Mouse (Mus musculus) midbrain, embryonic 10.5 days (tissue): ENCODE measurements at regions not wholly inside any gene's neighbourhood (a gene's known extent, or its start where the extent isn't known, plus 50 kb on each side); places are given as distances from the start of the nearest gene placed in this dataset.

Experiments
- DNase-seq: peaks from one replicate; pipeline ENCODE4 v3.0.0-alpha.2; 2017; ENCODE audit warnings: low spot score
- H3K27ac ChIP-seq: fragments of 300-500 bp; sonication (generic); replicated peaks from 2 replicates; pipeline ENCODE4 v1.5.1; 2016; ENCODE audit warnings: mild to moderate bottlenecking
- H3K27me3 ChIP-seq: fragments of 300-500 bp; sonication (generic); 2 replicates; pipeline ENCODE4 v1.6.1; 2016; ENCODE audit warnings: low read depth, mild to moderate bottlenecking; ENCODE audit not compliant: poor library complexity, severe bottlenecking
- H3K36me3 ChIP-seq: fragments of 300-500 bp; sonication (generic); 2 replicates; pipeline ENCODE4 v1.6.1; 2016; ENCODE audit warnings: mild to moderate bottlenecking, moderate library complexity
- H3K4me1 ChIP-seq: fragments of 300-500 bp; sonication (generic); 2 replicates; pipeline ENCODE4 v1.6.1; 2016
- H3K4me3 ChIP-seq: fragments of 300-500 bp; sonication (generic); 2 replicates; pipeline ENCODE4 v1.5.1; 2016; ENCODE audit warnings: mild to moderate bottlenecking, moderate library complexity
- H3K9me3 ChIP-seq: fragments of 300-500 bp; sonication (generic); replicated peaks from 2 replicates; pipeline ENCODE4 v1.6.1; 2016; ENCODE audit warnings: mild to moderate bottlenecking
- WGBS: fragments of 180-500 bp; shearing (Covaris S2); methylation state at CpG from one replicate; pipeline ENCODE4 v1.1.7; 2016; 5-methylcytosine and 5-hydroxymethylcytosine counted together

- DNase-seq, result no peak
- Histone ChIP-seq H3K27me3 (no peaks in the 10 kb centered on the region), H3K9me3 (no peaks in the 10 kb centered on the region), H3K27ac (no peak overlapping the region), H3K36me3 (no peaks in the 10 kb centered on the region), H3K4me3 (no peak overlapping the region), H3K4me1 (no peaks in the 10 kb centered on the region)
- 92% methylated on average over 18 of the region's 18 CpGs for WGBS
Measured at GRCm38 (mm10) chr15:93733731-93734510, 138.2 kb upstream of the Prickle1 start.

- Histone ChIP-seq H3K4me3 (no peak overlapping the region), H3K36me3 (no peaks in the 10 kb centered on the region), H3K27ac (no peak overlapping the region), H3K27me3 (no peaks in the 10 kb centered on the region), H3K9me3 (no peaks in the 10 kb centered on the region), H3K4me1 (no peaks in the 10 kb centered on the region)
- WGBS, result 77% methylated on average over 5 of the region's 5 CpGs
- no peak for DNase-seq
Measured at GRCm38 (mm10) chr15:93732825-93733224, 137.1 kb upstream of the Prickle1 start.

- 72% methylated on average over 6 of the region's 6 CpGs for WGBS
- Histone ChIP-seq H3K27me3 (no peaks in the 10 kb centered on the region), H3K9me3 (no peaks in the 10 kb centered on the region), H3K27ac (no peak overlapping the region), H3K36me3 (no peaks in the 10 kb centered on the region), H3K4me3 (no peak overlapping the region), H3K4me1 (no peaks in the 10 kb centered on the region)
- no peak for DNase-seq
Measured at GRCm38 (mm10) chr15:93731161-93731560, 135.5 kb upstream of the Prickle1 start.

- WGBS, result 88% methylated on average over 4 of the region's 4 CpGs
- no peak for DNase-seq
- no peaks in the 10 kb centered on the region for H3K27me3 ChIP-seq
- H3K36me3 ChIP-seq, result no peaks in the 10 kb centered on the region
- H3K9me3 ChIP-seq, result no peaks in the 10 kb centered on the region
- H3K4me1 ChIP-seq, result no peaks in the 10 kb centered on the region
- no peak overlapping the region for H3K27ac ChIP-seq
- no peak overlapping the region for H3K4me3 ChIP-seq
Measured at GRCm38 (mm10) chr15:93715443-93715842, 119.8 kb upstream of the Prickle1 start.

GRCm38 (mm10) chr15:93713428-93713827, 117.7 kb upstream of the Prickle1 start:
- Histone ChIP-seq H3K9me3 (no peaks in the 10 kb centered on the region), H3K4me3 (no peak overlapping the region), H3K4me1 (no peaks in the 10 kb centered on the region), H3K27ac (no peak overlapping the region), H3K36me3 (no peaks in the 10 kb centered on the region), H3K27me3 (no peaks in the 10 kb centered on the region)
- WGBS, result 96% methylated on average over 7 of the region's 7 CpGs
- no peak for DNase-seq

GRCm38 (mm10) chr15:93712594-93712993, 116.9 kb upstream of the Prickle1 start:
- no peaks in the 10 kb centered on the region for H3K9me3 ChIP-seq
- no peak overlapping the region for H3K27ac ChIP-seq
- no peak for DNase-seq
- no peaks in the 10 kb centered on the region for H3K36me3 ChIP-seq
- H3K4me3 ChIP-seq, result no peak overlapping the region
- 82% methylated on average over 10 of the region's 10 CpGs for WGBS
- H3K27me3 ChIP-seq, result no peaks in the 10 kb centered on the region
- no peaks in the 10 kb centered on the region for H3K4me1 ChIP-seq

- Histone ChIP-seq H3K4me3 (no peak overlapping the region), H3K4me1 (no peaks in the 10 kb centered on the region), H3K9me3 (no peaks in the 10 kb centered on the region), H3K27ac (no peak overlapping the region), H3K36me3 (no peaks in the 10 kb centered on the region), H3K27me3 (no peaks in the 10 kb centered on the region)
- WGBS, result 90% methylated on average over 13 of the region's 13 CpGs
- no peak for DNase-seq
Measured at GRCm38 (mm10) chr15:93711150-93711784, 115.6 kb upstream of the Prickle1 start.

- DNase-seq, result no peak
- 93% methylated on average over 15 of the region's 15 CpGs for WGBS
- Histone ChIP-seq H3K36me3 (no peaks in the 10 kb centered on the region), H3K4me3 (no peak overlapping the region), H3K27me3 (no peaks in the 10 kb centered on the region), H3K4me1 (no peaks in the 10 kb centered on the region), H3K27ac (no peak overlapping the region), H3K9me3 (no peaks in the 10 kb centered on the region)
Measured at GRCm38 (mm10) chr15:93710493-93711149, 114.9 kb upstream of the Prickle1 start.

GRCm38 (mm10) chr15:93706366-93706930, 110.8 kb upstream of the Prickle1 start:
- Histone ChIP-seq H3K36me3 (no peaks in the 10 kb centered on the region), H3K9me3 (no peaks in the 10 kb centered on the region), H3K4me3 (no peak overlapping the region), H3K27me3 (no peaks in the 10 kb centered on the region), H3K4me1 (peaks cover under 1% of the 10 kb centered on the region), H3K27ac (no peak overlapping the region)
- WGBS, result 86% methylated on average over 11 of the region's 11 CpGs
- DNase-seq, result no peak

- Histone ChIP-seq H3K27ac (no peak overlapping the region), H3K9me3 (no peaks in the 10 kb centered on the region), H3K36me3 (no peaks in the 10 kb centered on the region), H3K4me3 (no peak overlapping the region), H3K4me1 (peaks cover 8% of the 10 kb centered on the region), H3K27me3 (no peaks in the 10 kb centered on the region)
- DNase-seq, result no peak
- 89% methylated on average over 4 of the region's 4 CpGs for WGBS
Measured at GRCm38 (mm10) chr15:93705651-93706050, 110.0 kb upstream of the Prickle1 start.

GRCm38 (mm10) chr15:93705109-93705508, 109.4 kb upstream of the Prickle1 start:
- H3K9me3 ChIP-seq, result no peaks in the 10 kb centered on the region
- H3K27ac ChIP-seq, result no peak overlapping the region
- H3K27me3 ChIP-seq, result no peaks in the 10 kb centered on the region
- no peak overlapping the region for H3K4me3 ChIP-seq
- H3K36me3 ChIP-seq, result no peaks in the 10 kb centered on the region
- DNase-seq, result no peak
- WGBS, result 94% methylated on average over 1 of the region's 1 CpGs
- H3K4me1 ChIP-seq, result peaks cover 14% of the 10 kb centered on the region

GRCm38 (mm10) chr15:93701017-93701416, 105.3 kb upstream of the Prickle1 start:
- H3K4me3 ChIP-seq, result no peak overlapping the region
- WGBS, result 52% methylated on average over 10 of the region's 10 CpGs
- H3K27me3 ChIP-seq, result no peaks in the 10 kb centered on the region
- no peaks in the 10 kb centered on the region for H3K9me3 ChIP-seq
- no peaks in the 10 kb centered on the region for H3K36me3 ChIP-seq
- DNase-seq, result peak; percentile 20
- H3K4me1 ChIP-seq, result peaks cover 26% of the 10 kb centered on the region
- H3K27ac ChIP-seq, result peak overlapping the region; percentile 19; the same call in 1 of the 2 replicates

GRCm38 (mm10) chr15:93699971-93700370, 104.3 kb upstream of the Prickle1 start:
- H3K27me3 ChIP-seq, result no peaks in the 10 kb centered on the region
- no peaks in the 10 kb centered on the region for H3K36me3 ChIP-seq
- H3K4me3 ChIP-seq, result no peak overlapping the region
- H3K9me3 ChIP-seq, result no peaks in the 10 kb centered on the region
- DNase-seq, result no peak
- H3K4me1 ChIP-seq, result peaks cover 26% of the 10 kb centered on the region
- 81% methylated on average over 9 of the region's 9 CpGs for WGBS
- no peak overlapping the region for H3K27ac ChIP-seq
